ENCODE assay signal across 15 mouse cellular contexts in the genomic region with DNA sequence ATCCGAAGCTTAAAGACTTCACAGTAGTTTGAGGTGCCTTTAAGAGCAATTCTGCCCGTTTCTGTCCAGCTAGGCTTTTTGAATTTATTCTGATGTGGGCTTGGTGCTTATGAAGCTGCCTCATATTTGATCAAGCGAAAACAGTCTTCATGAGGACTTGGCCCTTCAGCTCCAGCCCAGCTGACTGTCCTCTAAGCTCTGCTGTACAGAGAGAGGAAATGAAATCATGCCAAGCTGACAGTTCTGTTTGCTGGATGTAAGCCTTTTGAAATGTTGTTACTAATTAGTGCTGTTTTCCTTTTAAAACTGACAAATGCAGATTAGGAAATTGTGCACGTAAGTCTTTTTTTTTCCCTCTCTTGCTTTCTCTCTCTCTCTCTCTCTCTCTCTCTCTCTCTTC.
DNase-seq lines count a peak whose midpoint lies in the region; ATAC-seq and TF ChIP-seq lines count a peak whose summit lies in the region.
"Had no signal": no experiment of that assay in that cellular context is flagged by ENCODE, and none has a peak within 500 bp of the region (broad histone marks: within the 10 kb centered on the region; RNA-seq: fewer than 3 reads in every experiment).

No protein-coding gene starts in this region.

- peak; percentile 55 for ATAC-seq in forebrain, postnatal 0 days
- ATAC-seq in forebrain, embryonic 13.5 days, result no peak
- ATAC-seq in kidney, embryonic 15.5 days (replicated peaks; ENCODE audit: low FRiP score), result no peak
- no peak for ATAC-seq in lung, postnatal 0 days
- ATAC-seq: hindbrain, embryonic 16.5 days had no signal

- H3K4me1 ChIP-seq in forebrain, postnatal 0 days (ENCODE audit: insufficient read depth), result no peaks in the 10 kb centered on the region
- no peaks in the 10 kb centered on the region for H3K4me1 ChIP-seq in forebrain, embryonic 13.5 days
- H3K4me1 ChIP-seq in kidney, embryonic 15.5 days, result no peaks in the 10 kb centered on the region
- peaks cover 4% of the 10 kb centered on the region; the same call in 1 of the 2 replicates for H3K4me1 ChIP-seq in lung, postnatal 0 days (ENCODE audit: insufficient read depth, low read depth, low read length)
- H3K4me1 ChIP-seq: forebrain, embryonic 12.5 days had no signal

- no peak overlapping the region for H3K9ac ChIP-seq in forebrain, postnatal 0 days
- no peak overlapping the region for H3K9ac ChIP-seq in forebrain, embryonic 13.5 days
- no peak overlapping the region for H3K9ac ChIP-seq in kidney, embryonic 15.5 days
- H3K9ac ChIP-seq in lung, postnatal 0 days (replicated peaks; ENCODE audit: low read depth), result no peak overlapping the region
- H3K9ac ChIP-seq: embryonic facial prominence, embryonic 13.5 days; forebrain, embryonic 12.5 days; liver, embryonic 14.5 days had no signal

- TF ChIP-seq CTCF in forebrain, postnatal 0 days (IDR thresholded peaks at IDR 0.05; ENCODE audit: low read depth), result no peak
- no peak for TF ChIP-seq CTCF in lung, postnatal 0 days (IDR thresholded peaks at IDR 0.05)

- WGBS in forebrain, postnatal 0 days, result 53% methylated on average over 4 of the region's 4 CpGs
- 71% methylated on average over 4 of the region's 4 CpGs for WGBS in forebrain, embryonic 13.5 days
- WGBS in kidney, embryonic 15.5 days, result 71% methylated on average over 4 of the region's 4 CpGs
- 55% methylated on average over 4 of the region's 4 CpGs for WGBS in lung, postnatal 0 days

- no peaks in the 10 kb centered on the region for H3K27me3 ChIP-seq in forebrain, postnatal 0 days (ENCODE audit: insufficient read depth, low read length)
- H3K27me3 ChIP-seq in forebrain, embryonic 13.5 days, result no peaks in the 10 kb centered on the region
- H3K27me3 ChIP-seq in kidney, embryonic 15.5 days, result no peaks in the 10 kb centered on the region
- H3K27me3 ChIP-seq in lung, postnatal 0 days (replicated peaks; ENCODE audit: insufficient read depth, low read length), result no peaks in the 10 kb centered on the region
- H3K27me3 ChIP-seq: embryonic facial prominence, embryonic 13.5 days; forebrain, embryonic 12.5 days had no signal

- no peak overlapping the region for H3K4me2 ChIP-seq in forebrain, postnatal 0 days (ENCODE audit: low read depth)
- no peak overlapping the region for H3K4me2 ChIP-seq in forebrain, embryonic 13.5 days
- H3K4me2 ChIP-seq in kidney, embryonic 15.5 days, result no peak overlapping the region
- H3K4me2 ChIP-seq in lung, postnatal 0 days (replicated peaks; ENCODE audit: low read depth, low read length), result no peak overlapping the region
- H3K4me2 ChIP-seq: embryonic facial prominence, embryonic 13.5 days; forebrain, embryonic 12.5 days had no signal

- no peaks in the 10 kb centered on the region for H3K9me3 ChIP-seq in forebrain, postnatal 0 days (ENCODE audit: low read length)
- H3K9me3 ChIP-seq in forebrain, embryonic 13.5 days (replicated peaks), result no peaks in the 10 kb centered on the region
- 0 out of 2 replicates have a peak, but pooled peaks cover 4% of the 10 kb centered on the region for H3K9me3 ChIP-seq in kidney, embryonic 15.5 days (replicated peaks)
- H3K9me3 ChIP-seq in lung, postnatal 0 days (ENCODE audit: low read length), result no peaks in the 10 kb centered on the region
- H3K9me3 ChIP-seq: embryonic facial prominence, embryonic 13.5 days; forebrain, embryonic 12.5 days; limb, embryonic 10.5 days had no signal

- intact Hi-C loops in left cerebral cortex, postnatal 36 days (cut with DNase I), result no loop called here

- TF ChIP-seq EP300 in lung, postnatal 0 days (IDR thresholded peaks at IDR 0.05), result no peak

- H3K27ac ChIP-seq in forebrain, postnatal 0 days (ENCODE audit: low read depth, low read length), result no peak overlapping the region
- H3K27ac ChIP-seq in forebrain, embryonic 13.5 days, result no peak overlapping the region
- 0 out of 2 replicates have a peak overlapping the region, but pooled peaks have one; percentile 3 for H3K27ac ChIP-seq in kidney, embryonic 15.5 days
- H3K27ac ChIP-seq in lung, postnatal 0 days (ENCODE audit: low read length), result no peak overlapping the region
- H3K27ac ChIP-seq: embryonic facial prominence, embryonic 13.5 days; forebrain, embryonic 12.5 days; gastrocnemius, adult 2 months; limb, embryonic 10.5 days; liver, embryonic 14.5 days had no signal

- H3K36me3 ChIP-seq in forebrain, postnatal 0 days (ENCODE audit: insufficient read depth), result no peaks in the 10 kb centered on the region
- H3K36me3 ChIP-seq in forebrain, embryonic 13.5 days (ENCODE audit: poor library complexity, severe bottlenecking), result no peaks in the 10 kb centered on the region
- H3K36me3 ChIP-seq in kidney, embryonic 15.5 days, result peaks cover 18% of the 10 kb centered on the region; the same call in 1 of the 2 replicates
- H3K36me3 ChIP-seq in lung, postnatal 0 days (ENCODE audit: insufficient read depth, low read length), result no peaks in the 10 kb centered on the region
- H3K36me3 ChIP-seq: forebrain, embryonic 12.5 days; limb, embryonic 10.5 days had no signal

- peak; percentile 37 for DNase-seq in forebrain, postnatal 0 days
- DNase-seq in kidney, adult 9 months, result no peak
- DNase-seq in lung, postnatal 0 days (ENCODE audit: low spot score), result peak; percentile 70
- no peak for DNase-seq in lung, postnatal 25 days (ENCODE audit: low spot score)
- DNase-seq in lung, postnatal 10 days, result peak; percentile 41
- DNase-seq in left cerebral cortex, postnatal 36 days (ENCODE audit: low spot score in 2 of 2), result no peak
- DNase-seq: cerebellum, adult 11-12 months; gastrocnemius, adult 2 months had no signal

- no peak overlapping the region for H3K4me3 ChIP-seq in forebrain, postnatal 0 days (ENCODE audit: low read depth, low read length)
- H3K4me3 ChIP-seq in forebrain, embryonic 13.5 days, result no peak overlapping the region
- no peak overlapping the region for H3K4me3 ChIP-seq in kidney, embryonic 15.5 days (replicated peaks)
- H3K4me3 ChIP-seq in lung, postnatal 0 days (ENCODE audit: low read depth, low read length), result no peak overlapping the region
- H3K4me3 ChIP-seq: embryonic facial prominence, embryonic 13.5 days; forebrain, embryonic 12.5 days; gastrocnemius, adult 2 months; limb, embryonic 10.5 days had no signal

Comparison
In these comparisons a context has a peak if more than half of its experiments do, and no peak if none do; other contexts are left out.
1. DNase-seq: peak in forebrain, postnatal 0 days (single experiment), lung, postnatal 0 days (single experiment) and lung, postnatal 10 days (single experiment); none in kidney, adult 9 months (single experiment), lung, postnatal 25 days (single experiment) and left cerebral cortex, postnatal 36 days (0 of 2).